Mouse (Mus musculus) E14TG2a.4 (cell line): Measurements from ENCODE around the gene Mynn.

Experiments
- CTCF ChIP-seq: conservative IDR thresholded peaks from 2 replicates; pipeline ENCODE4 v1.5.1; 2014; ENCODE audit warnings: low read length
- POU5F1 ChIP-seq: IDR thresholded peaks from 2 replicates; pipeline ENCODE4 v1.6.1; 2014; ENCODE audit warnings: low read length, borderline replicate concordance

- TF ChIP-seq CTCF (0 out of 2 replicates have a peak, but pooled peaks have one; percentile 3), POU5F1 (no peak)
Observed at GRCm38 (mm10) chr3:30650062-30650841, 48.4 kb downstream of the Mynn start.
